Mouse (Mus musculus): ENCODE data around the gene Crybg1.

DNA sequence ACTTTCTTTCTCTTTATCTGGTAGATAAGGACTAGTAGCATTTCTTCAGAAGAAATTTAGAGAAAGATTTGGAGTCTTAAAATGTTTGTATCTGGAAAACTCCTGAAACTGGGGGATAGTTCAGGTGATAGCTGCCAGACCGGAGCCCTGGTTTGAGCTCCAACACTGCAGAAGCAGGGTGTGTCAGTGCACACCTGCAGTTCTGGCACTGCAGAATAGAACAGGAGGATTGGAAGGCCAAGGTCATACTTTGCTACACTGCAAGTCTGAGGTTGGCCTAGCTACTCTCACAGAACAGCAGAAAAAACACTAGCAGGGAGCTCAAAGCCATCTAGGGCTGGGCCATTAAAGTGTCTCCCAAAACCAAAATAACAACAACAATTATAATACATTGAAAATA, 244.1 kb downstream of the Crybg1 start:
- TF ChIP-seq MAFK (IDR thresholded peaks at IDR 0.05; ENCODE audit: insufficient read depth, low read depth, low read length) (no peak), HCFC1 (IDR thresholded peaks at IDR 0.05; ENCODE audit: borderline replicate concordance, insufficient read depth, low read length) (no peak), ZC3H11A (IDR thresholded peaks at IDR 0.05; ENCODE audit: borderline replicate concordance, low read depth, low read length) (no peak)
